Mouse (Mus musculus) megakaryocyte, embryonic 14.5 days (primary cell): ENCODE results near the gene Selenof. TPM values are rescaled to one million over a fixed set of nuclear protein-coding genes. Genes with fewer than 3 reads are reported as not detected.

Source experiments
- H3K27me3 ChIP-seq: replicated peaks from 2 replicates; pipeline ENCODE3; 2012; ENCODE audit warnings: inconsistent platforms
- H3K36me3 ChIP-seq: replicated peaks from 2 replicates; pipeline ENCODE3; 2012; ENCODE audit warnings: low read length, inconsistent platforms, mixed read lengths
- H3K4me1 ChIP-seq: 2 replicates; pipeline ENCODE4 v1.6.1; 2012; ENCODE audit warnings: inconsistent platforms
- H3K4me3 ChIP-seq: replicated peaks from 2 replicates; pipeline ENCODE3; 2012; ENCODE audit warnings: moderate library complexity, mild to moderate bottlenecking, inconsistent platforms
- H3K9me3 ChIP-seq: 2 replicates; pipeline ENCODE4 v1.6.1; 2012; ENCODE audit warnings: inconsistent platforms
- FLI1 ChIP-seq: IDR thresholded peaks from 2 replicates; pipeline ENCODE4 v1.6.1; 2012; ENCODE audit warnings: low read length, inconsistent platforms, mixed read lengths
- GATA1 ChIP-seq: IDR thresholded peaks from 3 replicates; pipeline ENCODE4 v1.6.1; 2012; ENCODE audit warnings: mixed read lengths, low read length, inconsistent platforms, borderline replicate concordance
- polyA plus RNA-seq: library from polyadenylated mRNA; stranded (reverse); fragments of >175 nt; gene quantifications from 2 replicates; pipeline ENCODE4 v1.2.3, GENCODE M21; 2012; ENCODE audit warnings: low replicate concordance; ENCODE audit not compliant: insufficient read depth

Gene Selenof
- polyA plus RNA-seq, 1 experiment, result 35.5 TPM

DNA sequence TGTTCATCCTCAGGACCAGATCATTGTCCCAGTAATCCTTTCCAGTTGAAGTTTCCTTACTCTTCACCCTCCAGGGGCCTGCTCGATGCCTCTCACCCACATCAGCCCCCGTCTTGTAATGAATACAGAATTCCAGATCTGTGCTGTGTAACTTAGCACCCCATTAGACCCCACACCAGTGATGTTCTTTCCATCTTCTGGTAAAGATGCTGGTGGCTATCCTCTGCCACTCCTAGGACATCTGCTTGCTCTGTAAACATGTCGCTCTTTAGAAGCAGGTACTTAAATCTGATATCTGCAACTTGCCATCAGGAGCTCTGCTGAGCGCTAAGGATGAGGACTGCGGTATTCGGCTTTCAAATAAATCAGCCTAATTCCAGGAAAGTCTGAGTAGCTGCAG, 44.2 kb downstream of the Selenof start:
- Histone ChIP-seq H3K4me3 (no peak overlapping the region), H3K36me3 (peaks cover 13% of the 10 kb centered on the region), H3K27me3 (no peaks in the 10 kb centered on the region), H3K4me1 (peaks cover 75% of the 10 kb centered on the region), H3K9me3 (peaks cover 5% of the 10 kb centered on the region)
- TF ChIP-seq GATA1 (no peak), FLI1 (no peak)

DNA sequence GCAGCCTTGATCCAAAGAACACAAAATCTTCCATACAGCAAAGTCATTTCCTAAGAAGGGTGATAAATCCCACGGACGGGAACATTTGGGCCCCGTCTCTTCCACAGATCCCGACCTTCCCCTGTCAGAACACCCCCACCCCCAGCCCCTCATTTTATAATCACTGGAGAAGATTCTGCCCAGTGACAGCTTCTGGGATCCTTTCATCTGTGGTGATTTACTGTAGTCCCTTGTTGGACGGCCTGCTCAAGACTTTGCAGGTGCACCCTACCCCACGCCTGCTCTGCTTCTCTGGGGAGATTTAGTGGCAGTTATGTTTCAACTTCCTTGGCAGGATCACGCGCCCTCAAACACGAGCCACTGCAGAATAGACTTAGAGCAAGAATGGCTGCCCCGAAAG, 44.6 kb downstream of the Selenof start:
- Histone ChIP-seq H3K9me3 (peaks cover 4% of the 10 kb centered on the region), H3K4me1 (peaks cover 70% of the 10 kb centered on the region), H3K36me3 (peaks cover 9% of the 10 kb centered on the region), H3K4me3 (no peak overlapping the region), H3K27me3 (no peaks in the 10 kb centered on the region)
- TF ChIP-seq FLI1 (no peak), GATA1 (no peak)

DNA sequence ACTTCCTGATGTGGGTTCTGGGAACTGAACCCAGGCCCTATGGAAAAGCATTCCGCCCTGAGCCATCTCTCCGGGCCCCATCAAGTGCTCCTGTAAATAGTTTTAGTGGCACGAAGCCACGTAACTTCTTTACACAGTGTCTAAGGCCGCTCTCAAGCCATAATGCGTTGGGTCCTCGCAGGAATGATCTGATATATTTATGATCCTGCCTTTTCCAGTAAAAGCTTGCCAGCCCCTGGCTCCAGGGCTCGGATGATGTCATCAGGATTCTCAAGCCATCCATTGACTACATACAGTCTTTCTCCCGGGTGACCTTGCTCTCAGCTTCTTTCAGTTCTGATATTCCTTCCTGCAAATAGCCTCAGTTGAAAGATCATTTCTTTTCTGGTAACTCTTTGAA, 45.4 kb downstream of the Selenof start:
- TF ChIP-seq GATA1 (no peak), FLI1 (no peak)
- Histone ChIP-seq H3K4me1 (peaks cover 63% of the 10 kb centered on the region), H3K36me3 (peaks cover 7% of the 10 kb centered on the region), H3K9me3 (peaks cover 4% of the 10 kb centered on the region), H3K4me3 (no peak overlapping the region), H3K27me3 (no peaks in the 10 kb centered on the region)

DNA sequence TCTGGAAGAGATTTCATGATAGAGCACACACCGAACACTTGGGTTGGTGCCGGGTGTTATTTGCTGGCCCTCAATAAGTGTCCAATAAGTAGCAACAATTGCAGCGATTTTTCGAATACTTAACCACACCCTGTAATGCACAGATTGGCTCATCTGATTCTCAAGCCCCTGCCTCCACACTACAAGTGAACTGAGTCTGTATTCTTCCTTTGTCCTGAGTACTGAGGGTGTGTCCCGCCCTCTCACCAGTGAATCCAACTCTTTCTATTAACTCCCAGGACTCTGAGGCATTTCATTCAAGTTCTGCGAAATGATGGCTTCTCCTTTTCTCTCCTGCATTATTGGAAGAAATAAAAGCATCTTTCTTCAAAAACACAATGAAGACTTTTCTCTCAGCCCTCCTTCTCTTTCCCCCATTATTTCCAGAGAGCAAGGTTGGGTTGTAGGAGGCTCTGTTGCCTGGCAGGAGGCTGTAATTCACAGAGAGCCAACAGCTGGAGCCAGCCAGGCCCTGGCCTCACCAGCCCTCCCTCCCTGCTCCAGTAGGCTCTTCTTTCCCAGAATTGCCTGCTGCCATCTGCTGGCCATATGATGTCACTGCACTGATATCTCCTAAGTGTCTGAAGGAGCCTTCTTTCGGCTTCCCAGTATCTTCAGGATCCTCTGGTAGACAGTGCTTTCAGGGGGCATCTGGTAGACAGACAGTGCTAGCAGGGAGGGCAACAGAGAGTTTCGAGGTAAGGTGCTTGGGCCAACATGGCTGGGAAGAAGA, 46.7 kb downstream of the Selenof start:
- H3K27me3 ChIP-seq, result no peaks in the 10 kb centered on the region
- H3K36me3 ChIP-seq, result peaks cover 7% of the 10 kb centered on the region
- H3K9me3 ChIP-seq, result peaks cover 4% of the 10 kb centered on the region
- peaks cover 49% of the 10 kb centered on the region for H3K4me1 ChIP-seq
- H3K4me3 ChIP-seq, result no peak overlapping the region
- TF ChIP-seq GATA1, result no peak
- TF ChIP-seq FLI1, result no peak

DNA sequence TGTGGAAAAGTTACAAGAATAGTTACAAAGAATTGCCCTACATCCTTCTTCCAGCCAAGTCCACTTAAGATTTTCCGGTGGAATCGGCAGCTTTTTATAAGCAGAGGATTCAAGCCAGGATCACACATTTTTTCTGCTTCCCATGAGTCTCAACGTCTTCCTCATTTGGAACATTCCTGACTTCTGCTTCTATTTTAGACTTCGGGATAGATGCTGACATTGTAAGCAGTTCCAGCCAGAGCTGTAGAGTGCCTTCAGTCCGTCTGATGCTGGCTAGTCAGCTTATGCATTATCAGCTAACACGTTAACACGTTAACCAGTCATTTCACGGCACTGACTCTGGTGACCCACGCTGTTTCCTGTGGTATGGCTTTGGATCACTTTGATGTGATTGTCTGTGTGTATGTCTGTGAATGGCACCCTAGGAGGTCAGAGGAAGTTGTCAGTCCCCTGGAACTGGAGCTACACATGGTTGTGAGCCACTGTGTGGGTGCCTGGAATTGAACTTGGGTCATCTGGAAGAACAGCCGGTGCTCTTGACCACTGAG, 47.6 kb downstream of the Selenof start:
- H3K27me3 ChIP-seq, result no peaks in the 10 kb centered on the region
- no peak for TF ChIP-seq GATA1
- no peak for TF ChIP-seq FLI1
- peak overlapping the region; percentile 43 for H3K4me3 ChIP-seq
- H3K4me1 ChIP-seq, result peaks cover 43% of the 10 kb centered on the region
- peaks cover 4% of the 10 kb centered on the region for H3K9me3 ChIP-seq
- H3K36me3 ChIP-seq, result peaks cover 9% of the 10 kb centered on the region

DNA sequence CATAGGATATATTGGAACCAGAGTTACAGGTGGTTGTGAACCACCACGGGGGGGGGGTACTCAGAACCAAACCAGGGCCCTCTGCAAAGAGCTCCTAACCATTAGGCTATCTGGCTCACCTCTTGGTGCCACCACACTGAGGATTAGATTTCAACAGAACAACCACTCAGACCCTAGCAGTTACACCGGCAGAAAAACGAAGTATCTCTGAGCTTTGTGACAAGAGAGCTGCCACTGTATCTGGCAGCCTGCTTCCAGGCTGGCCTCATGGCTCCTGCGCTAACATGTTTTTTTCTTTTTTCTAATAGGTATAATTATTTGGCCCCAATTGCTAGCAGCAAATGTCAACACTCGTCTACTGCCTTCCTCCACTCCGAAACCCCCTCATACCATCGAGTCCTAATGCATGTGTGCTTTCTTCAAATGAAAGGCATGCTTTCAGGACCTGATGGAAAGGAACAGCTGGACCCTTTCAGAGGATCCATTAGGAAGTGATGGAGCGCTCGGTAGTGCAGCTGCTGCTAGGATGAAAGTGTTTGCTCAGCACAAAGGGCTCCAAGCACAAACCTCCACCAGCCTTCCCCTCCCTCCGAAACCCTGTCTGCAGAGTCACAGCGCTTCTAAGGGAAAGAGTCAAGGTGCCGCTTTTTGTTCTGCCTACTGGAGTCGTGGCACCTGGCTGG, 53.0 kb downstream of the Selenof start:
- H3K4me3 ChIP-seq, result no peak overlapping the region
- TF ChIP-seq FLI1 (no peak), GATA1 (no peak)

DNA sequence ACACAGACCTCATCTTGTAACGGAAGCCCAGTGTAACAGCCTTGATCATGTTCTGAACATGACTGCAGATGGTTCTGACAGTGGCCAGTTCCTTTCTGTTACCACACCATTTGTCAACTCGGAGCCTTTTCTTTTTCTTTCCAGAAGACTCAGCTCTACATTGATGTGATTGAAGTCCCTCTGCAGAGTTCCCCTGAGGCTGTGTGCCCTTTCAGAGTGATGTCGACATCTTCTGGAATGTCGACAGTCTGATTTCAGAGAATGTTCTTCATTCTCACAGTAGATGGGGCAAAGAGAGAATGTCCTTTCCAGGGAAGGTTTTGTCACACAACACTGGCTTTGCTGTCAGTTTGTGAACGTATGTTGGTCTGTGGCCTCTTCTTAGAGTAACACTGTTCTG, 55.6 kb downstream of the Selenof start:
- H3K9me3 ChIP-seq, result peaks cover 28% of the 10 kb centered on the region
- H3K4me3 ChIP-seq, result no peak overlapping the region
- TF ChIP-seq FLI1 (no peak), GATA1 (no peak)
- no peaks in the 10 kb centered on the region for H3K27me3 ChIP-seq
- peaks cover 45% of the 10 kb centered on the region for H3K36me3 ChIP-seq
- H3K4me1 ChIP-seq, result peaks cover 50% of the 10 kb centered on the region

More for the DNA sequence above, 53.0 kb downstream of the Selenof start:
- H3K4me1 ChIP-seq, result peaks cover 30% of the 10 kb centered on the region
- peaks cover 48% of the 10 kb centered on the region for H3K36me3 ChIP-seq
- H3K9me3 ChIP-seq, result peaks cover 32% of the 10 kb centered on the region
- no peaks in the 10 kb centered on the region for H3K27me3 ChIP-seq

DNA sequence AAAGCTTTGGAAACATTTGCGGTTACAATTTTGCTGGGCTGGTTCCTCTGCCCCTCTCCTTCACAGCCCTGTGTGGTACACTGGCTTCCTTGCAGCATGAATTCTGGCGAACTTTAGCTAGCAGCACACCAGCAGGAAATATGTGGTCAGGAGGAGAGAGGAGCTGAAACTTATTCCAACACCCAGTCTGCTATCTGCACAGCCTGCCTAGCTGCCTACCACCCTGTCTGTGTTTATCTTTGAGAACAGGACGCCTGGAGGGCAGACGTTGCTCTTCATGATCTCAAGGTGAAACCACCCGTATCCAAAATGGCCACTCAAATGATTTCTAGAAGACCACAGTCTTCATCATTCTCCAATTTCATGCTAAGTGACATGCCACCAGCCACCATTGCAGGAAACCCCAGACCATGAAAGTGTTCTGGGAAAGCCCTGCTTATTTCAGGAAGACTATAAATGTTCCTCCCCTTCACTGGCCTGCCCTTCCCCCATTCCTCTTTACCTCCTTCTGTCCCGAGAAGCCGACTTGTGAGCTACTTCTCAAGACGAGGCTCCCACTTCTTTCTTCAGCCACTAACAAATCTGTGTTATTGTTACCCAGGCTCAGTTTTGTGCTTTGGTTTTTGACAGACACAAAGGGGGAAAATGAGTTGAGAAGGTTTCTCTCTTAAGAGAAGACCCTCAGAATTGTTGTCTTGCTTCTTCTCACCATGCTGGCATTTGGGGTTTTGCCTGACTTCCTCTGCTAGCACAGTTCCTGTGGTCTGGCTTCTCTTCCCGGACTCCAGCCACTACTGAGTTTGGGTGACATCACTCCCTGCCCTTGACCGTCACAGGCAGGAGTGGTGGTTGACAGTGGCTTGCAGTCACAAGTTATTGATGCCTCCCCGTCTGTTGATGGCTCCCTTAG, 58.2 kb downstream of the Selenof start:
- Histone ChIP-seq H3K9me3 (peaks cover 28% of the 10 kb centered on the region), H3K4me3 (peak overlapping the region; percentile 91), H3K27me3 (no peaks in the 10 kb centered on the region), H3K4me1 (peaks cover 58% of the 10 kb centered on the region), H3K36me3 (peaks cover 43% of the 10 kb centered on the region)
- 0 out of 2 replicates have a peak, but pooled peaks have one; percentile 54 for TF ChIP-seq FLI1
- TF ChIP-seq GATA1, result peak; percentile 60; the same call in 1 of the 3 replicates

DNA sequence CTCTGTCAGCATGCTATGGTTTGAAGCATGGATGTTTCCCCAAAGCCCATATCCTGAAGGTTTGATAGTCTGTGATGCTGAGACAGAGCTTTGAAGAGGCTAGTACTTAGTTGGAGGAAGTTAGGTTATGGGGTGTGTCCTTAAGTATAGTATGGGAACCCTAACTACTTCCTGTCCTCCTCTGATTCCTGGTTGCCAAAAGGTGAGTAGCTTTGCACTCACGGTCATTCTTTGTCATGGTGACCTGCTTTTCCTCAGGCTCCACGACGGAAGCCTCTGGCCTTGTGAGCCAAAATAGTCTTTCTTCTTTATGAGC, 58.8 kb downstream of the Selenof start:
- Histone ChIP-seq H3K27me3 (no peaks in the 10 kb centered on the region), H3K36me3 (peaks cover 37% of the 10 kb centered on the region), H3K4me3 (peak overlapping the region; percentile 91), H3K9me3 (peaks cover 24% of the 10 kb centered on the region), H3K4me1 (peaks cover 60% of the 10 kb centered on the region)
- no peak for TF ChIP-seq FLI1

DNA sequence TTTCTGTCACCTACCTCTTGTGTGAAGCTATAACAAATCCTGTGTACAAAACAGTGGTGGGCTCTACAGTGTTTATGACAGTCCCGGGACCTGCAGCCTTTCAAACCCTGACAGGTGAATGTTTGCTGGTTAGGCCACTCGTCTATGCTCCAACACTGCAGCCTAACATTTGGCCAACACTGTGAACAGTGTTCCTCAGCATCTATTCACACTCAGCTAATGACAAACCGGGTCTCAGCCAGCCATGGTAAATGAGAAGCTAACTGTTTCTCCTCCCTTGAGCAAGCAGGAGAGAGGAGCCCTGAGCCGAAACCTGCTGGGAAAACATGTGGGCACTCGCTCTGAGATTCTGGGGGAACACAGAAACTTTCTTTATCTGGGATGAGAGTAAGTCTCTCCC, 65.1 kb downstream of the Selenof start:
- Histone ChIP-seq H3K27me3 (no peaks in the 10 kb centered on the region), H3K9me3 (peaks cover 20% of the 10 kb centered on the region), H3K4me3 (no peak overlapping the region), H3K36me3 (peaks cover 22% of the 10 kb centered on the region), H3K4me1 (peaks cover 40% of the 10 kb centered on the region)
- no peak for TF ChIP-seq FLI1
- no peak for TF ChIP-seq GATA1
